Mouse (Mus musculus) G1E (cell line): ENCODE measurements at regions not wholly inside any gene's neighbourhood (a gene's known extent, or its start where the extent isn't known, plus 50 kb on each side); places are given as distances from the start of the nearest gene placed in this dataset.

Experiments used
- CTCF ChIP-seq: IDR thresholded peaks from 2 replicates; pipeline ENCODE4 v1.5.1; 2012; ENCODE audit warnings: low read depth, low read length, inconsistent platforms, mixed read lengths
- GATA1 ChIP-seq: IDR thresholded peaks from 2 replicates; pipeline ENCODE4 v1.6.1; 2012; ENCODE audit warnings: borderline replicate concordance, low read length, inconsistent platforms, mixed read lengths
- POLR2AphosphoS5 ChIP-seq: IDR thresholded peaks from 2 replicates; pipeline ENCODE4 v1.6.1; 2012; ENCODE audit warnings: low read depth, low read length, inconsistent platforms; ENCODE audit not compliant: insufficient replicate concordance
- TAL1 ChIP-seq: conservative IDR thresholded peaks from 2 replicates; pipeline ENCODE4 v1.6.1; 2012; ENCODE audit warnings: low read depth, low read length, inconsistent platforms, mixed read lengths

- TF ChIP-seq CTCF: no peak
- TF ChIP-seq TAL1: no peak
- TF ChIP-seq POLR2AphosphoS5: no peak
- no peak for TF ChIP-seq GATA1
Observed at GRCm38 (mm10) chr13:5789302-5789701, 72.0 kb upstream of the Klf6 start.
